Mouse (Mus musculus): Measurements from ENCODE around the gene Knl1. TPM values are rescaled to one million over a fixed set of nuclear protein-coding genes. Genes with fewer than 3 reads are reported as not detected.

Gene Knl1
- polyA plus RNA-seq, 1 experiment from 2014 or later: 31.7 TPM

DNA sequence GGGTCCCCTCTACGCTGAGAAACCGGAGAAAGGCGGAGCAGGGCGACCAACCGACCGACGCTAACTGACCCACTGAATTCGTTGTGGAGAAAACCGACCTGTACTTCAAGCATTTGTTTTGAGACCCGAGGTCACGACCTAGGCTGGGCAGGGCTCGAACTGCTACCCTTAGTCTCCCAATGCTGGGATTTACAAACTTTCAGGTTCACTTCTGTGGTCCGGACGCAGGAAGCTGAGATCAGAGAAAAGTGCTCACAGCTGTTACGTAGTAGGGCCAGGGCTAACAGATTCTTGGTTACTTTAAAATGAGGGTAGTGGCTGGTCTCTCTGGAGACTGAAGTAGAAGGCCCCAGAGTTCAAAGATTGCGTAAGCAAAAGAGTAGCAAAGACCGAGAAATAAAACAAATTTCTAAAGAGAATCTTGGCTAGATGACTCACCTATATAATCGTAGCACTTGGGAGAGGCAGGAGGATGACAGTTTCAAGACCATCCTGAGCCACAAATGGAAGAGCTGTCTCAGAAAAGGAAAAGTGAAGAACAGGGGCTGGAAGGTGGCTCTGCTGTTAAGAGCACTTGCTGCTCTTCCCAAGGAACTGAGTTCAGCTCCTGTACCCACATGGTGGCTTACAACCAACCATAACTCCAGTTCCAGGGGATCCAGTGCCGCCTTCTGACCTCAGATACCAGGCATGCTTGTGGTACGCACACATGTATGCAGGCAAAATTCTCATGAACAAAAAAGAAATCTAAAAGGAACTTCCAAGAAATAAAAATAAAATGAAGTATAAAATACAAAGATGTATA, 66.4 kb downstream of the Knl1 start:
- H3K27me3 ChIP-seq (replicated peaks; ENCODE audit: control insufficient read depth, insufficient read depth, low read length): no peaks in the 10 kb centered on the region
- peak overlapping the region; percentile 93 for H3K4me2 ChIP-seq (ENCODE audit: low read depth, low read length)
- H3K4me1 ChIP-seq (ENCODE audit: control insufficient read depth, insufficient read depth, low read length): peaks cover 7% of the 10 kb centered on the region; the same call in 1 of the 2 replicates
- peak overlapping the region; percentile 78 for H3K4me3 ChIP-seq (ENCODE audit: low read depth, low read length)
- H3K9ac ChIP-seq (ENCODE audit: low read depth, low read length): peak overlapping the region; percentile 75
- peak overlapping the region; percentile 90; the same call in 1 of the 2 replicates for H3K27ac ChIP-seq (replicated peaks; ENCODE audit: low read depth, low read length)
- DNase-seq (ENCODE audit: low spot score): no peak
- H3K9me3 ChIP-seq (ENCODE audit: control insufficient read depth, low read length): no peaks in the 10 kb centered on the region
- no peak for ATAC-seq (ENCODE audit: low read depth)
- peaks cover 21% of the 10 kb centered on the region for H3K36me3 ChIP-seq (ENCODE audit: control insufficient read depth, insufficient read depth, low read length)
- WGBS: 13% methylated on average over 20 of the region's 20 CpGs

DNA sequence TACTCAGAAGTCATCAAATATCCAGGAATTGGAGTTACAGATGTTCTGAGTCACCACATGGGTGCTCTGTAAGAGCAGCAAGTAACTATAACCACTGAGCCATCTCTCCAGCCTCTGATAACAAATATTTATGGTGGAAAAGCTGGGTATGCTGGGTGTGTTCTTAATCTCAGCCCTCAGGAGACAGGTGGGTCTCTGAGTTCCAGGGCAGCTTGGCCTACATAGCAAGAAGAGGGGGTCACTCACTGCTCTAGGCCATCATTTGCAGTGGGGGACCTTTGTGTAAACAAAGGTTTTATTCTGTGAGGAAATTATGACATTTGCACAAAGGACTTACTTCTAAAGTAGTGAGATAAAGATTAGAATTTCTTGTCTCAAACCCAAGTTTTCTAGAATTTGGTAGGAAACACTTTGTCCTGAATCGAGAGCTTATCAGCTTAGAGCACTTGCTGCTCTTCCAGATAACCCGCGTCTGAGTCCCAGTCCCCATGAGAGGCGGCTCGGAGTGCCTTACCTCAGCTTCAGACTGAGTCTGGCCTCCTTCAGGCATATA, 89.5 kb downstream of the Knl1 start:
- ATAC-seq (ENCODE audit: low read depth) (no peak), DNase-seq (ENCODE audit: low spot score) (no peak)
- no peaks in the 10 kb centered on the region for H3K27me3 ChIP-seq (replicated peaks; ENCODE audit: control insufficient read depth, insufficient read depth, low read length)
- H3K4me2 ChIP-seq (ENCODE audit: low read depth, low read length): no peak overlapping the region
- H3K36me3 ChIP-seq (ENCODE audit: control insufficient read depth, insufficient read depth, low read length): peaks cover 89% of the 10 kb centered on the region
- H3K9ac ChIP-seq (ENCODE audit: low read depth, low read length): no peak overlapping the region
- no peaks in the 10 kb centered on the region for H3K9me3 ChIP-seq (ENCODE audit: control insufficient read depth, low read length)
- H3K27ac ChIP-seq (replicated peaks; ENCODE audit: low read depth, low read length): no peak overlapping the region
- 84% methylated on average over 5 of the region's 5 CpGs for WGBS
- no peaks in the 10 kb centered on the region for H3K4me1 ChIP-seq (ENCODE audit: control insufficient read depth, insufficient read depth, low read length)
- H3K4me3 ChIP-seq (ENCODE audit: low read depth, low read length): no peak overlapping the region

DNA sequence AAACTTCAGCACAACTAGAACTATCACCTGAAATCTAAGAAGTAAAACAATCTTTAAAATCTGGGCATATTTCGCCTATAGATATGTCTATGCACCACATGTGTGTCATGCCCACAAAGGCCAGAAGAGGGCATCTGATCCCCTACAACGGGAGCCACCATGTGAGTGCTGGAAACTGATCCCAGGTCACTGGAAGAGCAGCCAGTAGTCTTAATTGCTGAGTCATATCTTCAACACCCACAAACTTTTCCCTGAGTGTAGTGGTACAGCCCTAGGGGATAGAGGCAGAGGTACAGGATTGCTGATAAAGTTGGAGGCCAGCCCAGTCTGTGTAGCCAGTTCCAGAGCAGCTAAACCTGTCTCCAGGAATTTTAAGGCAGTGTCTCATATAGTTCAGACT, 98.3 kb downstream of the Knl1 start:
- DNase-seq (ENCODE audit: low spot score) (no peak), ATAC-seq (ENCODE audit: low read depth) (no peak)
- H3K4me1 ChIP-seq (ENCODE audit: control insufficient read depth, insufficient read depth, low read length): no peaks in the 10 kb centered on the region
- H3K36me3 ChIP-seq (ENCODE audit: control insufficient read depth, insufficient read depth, low read length): peaks cover 93% of the 10 kb centered on the region
- WGBS: 91% methylated on average over 2 of the region's 2 CpGs
- H3K27me3 ChIP-seq (replicated peaks; ENCODE audit: control insufficient read depth, insufficient read depth, low read length): no peaks in the 10 kb centered on the region
- no peaks in the 10 kb centered on the region for H3K9me3 ChIP-seq (ENCODE audit: control insufficient read depth, low read length)
- no peak overlapping the region for H3K4me3 ChIP-seq (ENCODE audit: low read depth, low read length)
- no peak overlapping the region for H3K27ac ChIP-seq (replicated peaks; ENCODE audit: low read depth, low read length)
- no peak overlapping the region for H3K4me2 ChIP-seq (ENCODE audit: low read depth, low read length)
- no peak overlapping the region for H3K9ac ChIP-seq (ENCODE audit: low read depth, low read length)

DNA sequence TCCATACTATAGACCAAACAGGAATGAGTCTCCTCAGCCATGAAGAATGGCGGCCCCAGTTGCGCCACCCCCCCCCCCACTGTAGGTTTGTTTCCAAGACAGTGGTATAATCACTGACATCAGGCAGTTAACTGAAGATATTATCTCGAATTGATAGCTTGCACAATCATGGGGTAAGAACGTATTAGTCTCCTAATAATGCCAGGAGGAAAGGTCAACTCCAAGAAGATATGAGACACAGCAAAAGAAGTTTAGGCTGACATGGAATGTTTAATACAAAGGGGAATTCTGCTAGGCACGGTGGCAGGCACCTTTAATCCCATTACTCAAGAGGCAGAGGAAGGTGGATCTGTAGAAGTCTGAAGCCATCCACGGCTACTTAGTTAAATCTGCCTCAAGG, 99.5 kb downstream of the Knl1 start:
- Histone ChIP-seq H3K9ac (ENCODE audit: low read depth, low read length) (no peak overlapping the region), H3K4me2 (ENCODE audit: low read depth, low read length) (no peak overlapping the region), H3K27me3 (replicated peaks; ENCODE audit: control insufficient read depth, insufficient read depth, low read length) (no peaks in the 10 kb centered on the region), H3K36me3 (ENCODE audit: control insufficient read depth, insufficient read depth, low read length) (peaks cover 92% of the 10 kb centered on the region), H3K9me3 (ENCODE audit: control insufficient read depth, low read length) (no peaks in the 10 kb centered on the region), H3K4me1 (ENCODE audit: control insufficient read depth, insufficient read depth, low read length) (no peaks in the 10 kb centered on the region), H3K27ac (replicated peaks; ENCODE audit: low read depth, low read length) (no peak overlapping the region), H3K4me3 (ENCODE audit: low read depth, low read length) (no peak overlapping the region)
- 85% methylated on average over 6 of the region's 6 CpGs for WGBS
- ATAC-seq (ENCODE audit: low read depth): no peak
- DNase-seq (ENCODE audit: low spot score): no peak

DNA sequence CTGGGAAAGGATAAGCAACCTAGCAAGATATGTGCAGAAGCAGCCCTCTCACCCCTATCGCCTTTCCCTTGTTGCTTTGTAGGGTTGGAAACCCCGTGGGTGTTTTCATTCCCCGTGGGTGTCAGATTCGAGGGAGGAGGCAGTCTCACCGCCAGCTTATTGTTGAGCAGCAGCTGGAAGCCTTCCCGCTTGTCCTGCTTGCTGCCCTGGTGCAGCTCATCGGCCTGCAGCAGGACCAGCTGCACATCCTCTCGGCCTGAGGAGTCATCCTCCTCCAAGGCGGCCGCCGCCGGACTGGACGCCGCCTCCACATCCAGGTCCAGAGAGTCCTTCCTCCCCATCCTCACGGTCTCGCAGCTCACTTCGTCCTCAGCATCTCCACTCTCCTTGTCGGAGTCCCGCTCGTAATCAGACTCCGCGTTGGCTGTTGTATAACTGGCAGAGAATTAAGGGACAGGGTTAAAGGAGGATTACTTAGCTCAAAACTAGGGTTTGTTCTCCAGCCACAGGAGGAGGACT, 100.3 kb downstream of the Knl1 start:
- DNase-seq (ENCODE audit: low spot score) (no peak), ATAC-seq (ENCODE audit: low read depth) (no peak)
- WGBS: 87% methylated on average over 22 of the region's 22 CpGs

DNA sequence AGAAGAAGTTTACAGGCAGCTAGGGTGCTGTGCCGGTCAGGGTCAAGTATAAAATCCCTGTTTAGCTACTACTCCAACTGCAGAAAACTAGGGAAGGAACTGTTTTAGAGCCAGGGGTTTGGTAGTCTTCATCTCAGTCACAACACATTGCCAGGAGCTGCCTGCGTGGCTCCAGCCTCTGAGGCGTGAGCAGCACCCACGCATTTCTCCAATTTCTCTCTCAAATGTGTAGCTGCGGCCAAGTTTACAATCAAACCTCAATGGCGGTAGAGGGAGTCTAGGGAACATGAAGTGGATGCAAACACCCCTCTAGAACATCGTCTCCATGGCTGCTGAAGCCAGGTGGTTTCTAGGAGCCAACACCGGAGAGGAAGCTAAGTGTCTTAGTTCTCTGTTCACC, 100.9 kb downstream of the Knl1 start:
- Histone ChIP-seq H3K4me3 (ENCODE audit: low read depth, low read length) (no peak overlapping the region), H3K4me2 (ENCODE audit: low read depth, low read length) (no peak overlapping the region), H3K9me3 (ENCODE audit: control insufficient read depth, low read length) (no peaks in the 10 kb centered on the region), H3K9ac (ENCODE audit: low read depth, low read length) (no peak overlapping the region), H3K36me3 (ENCODE audit: control insufficient read depth, insufficient read depth, low read length) (peaks cover 92% of the 10 kb centered on the region), H3K27me3 (replicated peaks; ENCODE audit: control insufficient read depth, insufficient read depth, low read length) (no peaks in the 10 kb centered on the region), H3K27ac (replicated peaks; ENCODE audit: low read depth, low read length) (no peak overlapping the region), H3K4me1 (ENCODE audit: control insufficient read depth, insufficient read depth, low read length) (no peaks in the 10 kb centered on the region)
- WGBS: 91% methylated on average over 8 of the region's 8 CpGs
- ATAC-seq (ENCODE audit: low read depth) (no peak), DNase-seq (ENCODE audit: low spot score) (no peak)

More for the DNA sequence above, 100.3 kb downstream of the Knl1 start:
- Histone ChIP-seq H3K27ac (replicated peaks; ENCODE audit: low read depth, low read length) (no peak overlapping the region), H3K4me2 (ENCODE audit: low read depth, low read length) (no peak overlapping the region), H3K9me3 (ENCODE audit: control insufficient read depth, low read length) (no peaks in the 10 kb centered on the region), H3K4me3 (ENCODE audit: low read depth, low read length) (no peak overlapping the region), H3K27me3 (replicated peaks; ENCODE audit: control insufficient read depth, insufficient read depth, low read length) (no peaks in the 10 kb centered on the region), H3K9ac (ENCODE audit: low read depth, low read length) (no peak overlapping the region), H3K4me1 (ENCODE audit: control insufficient read depth, insufficient read depth, low read length) (no peaks in the 10 kb centered on the region), H3K36me3 (ENCODE audit: control insufficient read depth, insufficient read depth, low read length) (peaks cover 92% of the 10 kb centered on the region)

DNA sequence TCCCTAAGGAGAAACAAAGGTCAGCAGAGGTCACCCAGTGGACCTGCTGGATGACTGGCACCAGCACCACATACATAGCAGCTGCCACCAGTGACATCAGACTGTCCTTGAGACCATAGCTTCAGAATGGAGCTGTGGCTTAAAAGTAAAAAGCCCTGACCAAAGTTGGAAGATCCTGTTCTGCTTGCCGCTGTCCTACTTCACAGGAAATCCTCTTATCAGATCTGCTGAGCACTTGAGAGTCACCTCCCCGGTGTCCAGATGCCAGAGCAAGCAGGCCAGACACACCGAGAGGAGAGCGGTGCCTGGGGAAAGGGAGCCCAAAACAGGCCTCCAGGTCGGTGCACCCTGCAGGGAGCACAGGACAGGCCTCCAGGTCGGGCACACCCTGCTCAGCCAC, 105.3 kb downstream of the Knl1 start:
- ATAC-seq (ENCODE audit: low read depth) (no peak), DNase-seq (ENCODE audit: low spot score) (no peak)
- Histone ChIP-seq H3K9ac (ENCODE audit: low read depth, low read length) (no peak overlapping the region), H3K4me3 (ENCODE audit: low read depth, low read length) (no peak overlapping the region), H3K36me3 (ENCODE audit: control insufficient read depth, insufficient read depth, low read length) (peaks cover 66% of the 10 kb centered on the region), H3K9me3 (ENCODE audit: control insufficient read depth, low read length) (no peaks in the 10 kb centered on the region), H3K27ac (replicated peaks; ENCODE audit: low read depth, low read length) (no peak overlapping the region), H3K4me1 (ENCODE audit: control insufficient read depth, insufficient read depth, low read length) (peaks cover 3% of the 10 kb centered on the region; the same call in 1 of the 2 replicates), H3K27me3 (replicated peaks; ENCODE audit: control insufficient read depth, insufficient read depth, low read length) (no peaks in the 10 kb centered on the region), H3K4me2 (ENCODE audit: low read depth, low read length) (no peak overlapping the region)
- WGBS: 92% methylated on average over 6 of the region's 6 CpGs

DNA sequence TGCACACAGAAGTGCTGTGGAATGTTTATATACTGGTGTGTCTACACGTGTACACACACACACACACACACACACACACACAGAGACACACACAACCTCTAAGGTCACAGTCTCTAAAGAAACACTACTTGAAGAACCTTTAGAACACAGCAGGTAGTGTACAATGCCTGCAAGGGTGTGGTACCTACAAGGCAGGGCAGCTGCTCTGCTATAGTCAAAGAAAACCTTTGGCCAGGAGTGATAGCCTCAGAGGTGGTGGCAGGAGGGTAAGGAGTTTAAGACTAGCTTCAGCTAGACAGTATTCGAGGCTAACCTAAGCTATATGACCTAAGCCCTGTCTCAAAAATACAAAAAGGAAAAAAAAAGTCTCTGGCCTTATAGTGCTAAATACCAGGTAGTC, 107.8 kb downstream of the Knl1 start:
- H3K4me1 ChIP-seq (ENCODE audit: control insufficient read depth, insufficient read depth, low read length): peaks cover 3% of the 10 kb centered on the region; the same call in 1 of the 2 replicates
- no peaks in the 10 kb centered on the region for H3K9me3 ChIP-seq (ENCODE audit: control insufficient read depth, low read length)
- 87% methylated on average over 2 of the region's 2 CpGs for WGBS
- H3K27me3 ChIP-seq (replicated peaks; ENCODE audit: control insufficient read depth, insufficient read depth, low read length): no peaks in the 10 kb centered on the region
- ATAC-seq (ENCODE audit: low read depth): no peak
- H3K4me3 ChIP-seq (ENCODE audit: low read depth, low read length): no peak overlapping the region
- no peak overlapping the region for H3K9ac ChIP-seq (ENCODE audit: low read depth, low read length)
- H3K27ac ChIP-seq (replicated peaks; ENCODE audit: low read depth, low read length): no peak overlapping the region
- H3K4me2 ChIP-seq (ENCODE audit: low read depth, low read length): no peak overlapping the region
- DNase-seq (ENCODE audit: low spot score): no peak
- peaks cover 43% of the 10 kb centered on the region for H3K36me3 ChIP-seq (ENCODE audit: control insufficient read depth, insufficient read depth, low read length)

All from embryonic facial prominence, embryonic 14.5 days (tissue).